Mouse (Mus musculus) cerebral cortex, adult 2 months (tissue): ENCODE measurements around the gene Bdh1.

Experiments
- WGBS: fragments of 180-500 bp; shearing (Covaris S2); methylation state at CpG from one replicate; pipeline ENCODE4 v1.1.7; 2018; 5-methylcytosine and 5-hydroxymethylcytosine counted together

The Bdh1 gene

DNA sequence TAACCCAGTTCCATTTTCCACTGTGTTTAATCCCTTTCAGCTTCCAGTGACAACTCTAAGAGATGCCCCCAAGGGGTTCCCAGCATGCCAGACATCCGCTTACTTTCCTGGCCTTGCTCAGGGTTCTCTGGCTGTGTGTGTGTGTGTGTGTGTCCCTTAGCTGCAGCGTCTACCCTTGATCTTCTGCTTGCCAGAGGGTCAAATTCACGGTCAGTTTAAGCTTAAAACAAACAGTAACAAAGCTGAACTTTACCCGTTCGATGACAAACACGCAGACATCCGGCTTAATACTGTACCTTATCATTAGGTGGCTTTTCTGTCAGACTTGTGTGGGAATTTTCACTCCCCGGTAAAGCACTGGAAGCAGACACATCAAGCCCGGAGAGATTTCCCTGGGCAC, at the start of gene Bdh1:
TSS of gene Bdh1 (plus strand) at position 281 of the 400 bp plus-strand sequence.
- WGBS: 82% methylated on average over 9 of the region's 9 CpGs

DNA sequence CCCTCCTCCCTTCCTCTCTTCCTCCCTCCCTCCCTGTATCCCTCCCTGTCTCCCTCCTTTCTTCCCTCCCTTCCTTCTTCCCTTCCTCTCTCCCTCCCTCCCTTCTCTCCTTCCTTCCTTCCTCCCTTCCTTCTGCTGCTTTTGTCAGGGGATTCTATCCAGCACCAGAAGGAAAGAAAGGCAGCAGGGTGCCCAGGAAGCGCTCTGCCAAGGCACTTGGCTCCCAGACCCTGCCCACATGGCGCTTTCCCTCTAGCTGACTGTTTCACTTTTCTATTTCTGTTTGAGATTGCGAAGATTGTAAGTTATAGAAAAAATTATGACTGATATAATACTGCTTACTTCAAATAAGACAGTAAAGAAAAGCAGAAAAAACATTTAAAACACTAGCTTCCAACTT, 49.8 kb upstream of the Bdh1 start:
- 50% methylated on average over 3 of the region's 3 CpGs for WGBS

DNA sequence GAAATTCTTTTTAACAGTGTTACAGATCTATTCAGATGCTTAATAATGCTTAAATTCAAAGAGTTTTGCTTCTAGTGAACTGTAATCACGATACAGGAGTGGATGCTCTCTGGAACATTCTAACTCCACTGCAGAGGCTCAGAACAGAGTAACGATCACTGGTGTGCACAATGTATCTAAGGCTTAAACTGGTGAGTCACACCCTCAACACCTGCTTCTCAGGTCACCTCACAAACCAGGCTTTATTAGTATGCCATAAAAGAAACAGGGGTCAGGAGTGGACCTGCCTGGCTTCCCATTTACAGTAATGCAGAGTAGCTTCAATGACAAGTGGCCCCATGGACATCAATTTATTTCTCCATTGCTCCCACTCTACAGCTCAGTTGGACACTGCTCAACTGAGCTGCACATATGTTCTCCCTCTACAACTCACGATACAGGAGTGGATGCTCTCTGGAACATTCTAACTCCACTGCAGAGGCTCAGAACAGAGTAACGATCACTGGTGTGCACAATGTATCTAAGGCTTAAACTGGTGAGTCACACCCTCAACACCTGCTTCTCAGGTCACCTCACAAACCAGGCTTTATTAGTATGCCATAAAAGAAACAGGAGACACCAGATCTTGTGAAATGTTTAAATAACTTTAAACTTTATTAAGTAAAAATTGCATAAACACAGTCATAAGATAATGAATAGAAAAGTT, 46.0 kb upstream of the Bdh1 start:
- WGBS: 73% methylated on average over 4 of the region's 4 CpGs

DNA sequence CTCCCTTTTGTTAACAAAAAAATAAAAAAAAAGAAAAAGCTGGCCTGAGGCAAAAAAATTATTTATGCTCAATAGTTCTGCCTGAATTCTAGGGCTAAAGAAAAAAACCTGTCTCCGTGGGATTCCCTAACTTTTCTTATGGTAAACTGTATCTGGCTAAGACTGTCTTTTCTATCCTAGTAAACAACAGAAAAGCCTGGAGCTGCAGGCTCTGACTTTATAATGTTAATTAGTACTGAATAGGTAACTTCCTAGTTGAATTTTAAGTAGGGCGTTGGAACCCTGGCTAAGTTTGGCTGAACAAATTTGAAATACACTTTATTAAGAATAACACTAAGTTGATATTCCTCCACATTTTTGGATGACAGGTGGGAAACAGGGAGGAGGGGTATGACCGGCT, 33.8 kb upstream of the Bdh1 start:
- 63% methylated on average over 3 of the region's 3 CpGs for WGBS

DNA sequence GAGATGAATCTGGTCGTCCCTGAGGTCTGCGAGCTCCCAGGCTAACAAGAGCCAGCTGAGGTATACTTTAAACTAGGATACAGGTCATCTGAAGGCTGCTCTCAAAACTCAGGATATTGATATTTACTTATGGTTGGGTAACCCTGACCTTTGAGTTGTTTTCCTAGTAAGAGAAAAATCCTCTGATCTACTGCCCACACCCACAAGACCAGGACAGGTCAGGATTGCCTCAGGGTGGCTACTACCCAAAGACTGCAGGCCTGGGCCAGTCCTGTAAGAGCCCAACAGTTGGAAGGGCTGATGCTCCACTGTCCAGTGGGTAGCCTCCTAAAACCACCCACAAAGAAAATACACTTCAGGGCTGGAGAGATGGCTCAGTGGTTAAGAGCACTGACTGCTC, 22.8 kb upstream of the Bdh1 start:
- 67% methylated on average over 2 of the region's 2 CpGs for WGBS

DNA sequence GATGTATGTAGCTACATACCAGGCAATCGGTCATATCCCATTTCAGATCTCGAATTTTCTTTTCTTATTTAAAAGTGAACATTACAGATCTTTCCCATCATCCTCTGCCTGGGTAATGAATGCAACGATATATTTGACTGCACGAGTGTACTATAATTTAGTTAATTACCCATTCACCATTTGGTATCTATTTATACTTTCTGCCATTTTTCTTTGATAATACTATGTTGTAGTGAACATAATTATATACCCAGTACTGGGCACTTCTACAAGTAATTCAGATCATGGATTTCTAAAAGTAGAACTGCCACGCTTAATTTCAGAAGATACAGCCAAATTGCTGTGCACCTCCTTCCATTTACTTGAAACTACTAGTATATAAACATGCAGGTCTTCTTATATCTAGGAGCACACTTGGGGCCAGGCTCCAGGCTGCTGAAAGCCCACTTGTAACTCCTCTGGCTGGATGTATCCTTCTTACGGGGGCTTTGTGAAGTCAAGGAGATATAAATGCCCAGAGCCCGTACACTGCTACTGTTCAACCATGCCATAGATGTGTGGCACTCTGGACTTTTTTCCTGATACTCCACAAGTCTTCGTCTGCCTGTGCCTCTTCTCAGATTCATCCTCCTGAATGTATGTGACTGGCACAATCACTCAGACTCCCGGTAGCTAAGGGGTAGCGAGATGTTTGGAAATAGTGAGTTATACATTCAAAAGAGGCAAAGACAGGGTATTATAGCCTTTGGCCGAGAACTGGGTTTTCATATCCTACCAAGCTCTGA, 21.0 kb upstream of the Bdh1 start:
- 77% methylated on average over 11 of the region's 11 CpGs for WGBS

DNA sequence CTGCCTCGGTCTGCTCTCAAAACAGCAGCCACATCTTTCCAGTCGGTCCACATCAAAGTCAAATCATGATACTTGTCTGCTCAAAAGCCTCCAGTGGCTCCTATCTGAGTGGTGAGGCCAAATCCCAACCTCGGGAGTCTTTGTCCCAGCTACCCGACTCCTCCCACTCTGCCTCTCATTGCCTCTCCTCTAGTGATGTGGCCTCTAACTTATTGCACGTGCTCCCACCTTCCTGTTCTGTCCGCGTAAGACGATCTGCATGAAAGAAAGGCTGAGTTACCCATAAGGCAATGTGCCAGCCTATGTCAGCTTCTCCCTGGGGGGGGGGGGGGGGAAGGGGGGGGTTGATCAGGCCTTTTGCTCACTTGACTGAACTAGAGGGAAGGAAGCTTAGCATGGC, 20.0 kb upstream of the Bdh1 start:
- WGBS: 47% methylated on average over 8 of the region's 8 CpGs

DNA sequence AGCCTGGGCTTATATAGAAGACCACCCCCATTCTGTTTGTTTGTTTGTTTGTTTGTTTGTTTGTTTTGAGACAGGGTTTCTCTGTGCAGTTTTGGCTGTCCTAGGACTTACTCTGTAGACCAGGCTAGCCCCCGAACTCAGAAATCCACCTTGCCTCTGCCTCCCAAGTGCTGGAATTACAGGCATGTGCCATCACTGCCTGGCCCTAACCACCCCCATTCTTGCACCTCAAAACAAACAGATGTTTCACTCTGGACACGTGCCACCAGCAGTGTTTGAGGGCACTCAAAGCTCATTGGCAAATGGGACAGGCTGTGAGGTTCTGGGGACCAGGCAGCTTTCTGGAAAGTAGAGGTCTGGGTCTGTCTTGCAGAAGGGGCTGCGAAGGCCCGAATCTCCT, 18.1 kb upstream of the Bdh1 start:
- WGBS: 88% methylated on average over 4 of the region's 4 CpGs

DNA sequence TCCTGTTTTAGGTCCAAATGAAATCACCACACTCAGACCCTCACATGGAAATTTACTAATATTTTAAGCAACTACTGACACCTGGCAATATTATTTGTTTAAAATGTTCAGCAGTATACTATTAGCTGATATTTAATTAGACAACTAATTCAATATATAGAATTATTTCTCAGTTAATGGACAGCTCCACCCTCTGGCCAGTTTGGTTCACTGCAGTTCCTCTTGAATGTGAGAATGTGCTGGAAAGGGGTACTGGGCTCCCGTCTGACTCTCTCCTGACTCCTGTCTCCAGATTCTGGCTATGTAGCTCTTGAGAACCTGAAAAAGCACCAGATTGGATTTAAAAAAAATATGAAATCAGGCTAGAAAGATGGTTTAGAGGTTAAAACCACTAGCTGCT, 17.0 kb upstream of the Bdh1 start:
- WGBS: 61% methylated on average over 1 of the region's 1 CpGs

DNA sequence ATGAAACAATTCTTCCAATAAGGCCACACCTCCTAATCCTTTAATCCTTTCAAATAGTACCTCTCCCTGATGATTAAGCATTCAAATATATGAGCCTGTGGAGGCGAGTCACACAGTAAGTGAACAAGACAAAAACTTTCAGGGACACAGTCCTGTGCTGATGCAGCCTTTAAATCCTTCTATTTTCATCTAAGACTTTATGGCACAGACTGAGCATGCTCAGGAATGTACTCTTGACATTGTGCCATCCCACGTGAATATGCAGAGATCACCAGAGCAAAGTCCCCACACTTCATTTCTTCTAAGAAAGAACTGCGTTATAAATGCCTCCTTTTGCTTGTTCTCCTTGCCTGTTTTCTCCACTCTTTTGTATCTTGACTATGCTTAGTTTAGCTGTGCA, 14.2 kb upstream of the Bdh1 start:
- WGBS: 66% methylated on average over 3 of the region's 3 CpGs

DNA sequence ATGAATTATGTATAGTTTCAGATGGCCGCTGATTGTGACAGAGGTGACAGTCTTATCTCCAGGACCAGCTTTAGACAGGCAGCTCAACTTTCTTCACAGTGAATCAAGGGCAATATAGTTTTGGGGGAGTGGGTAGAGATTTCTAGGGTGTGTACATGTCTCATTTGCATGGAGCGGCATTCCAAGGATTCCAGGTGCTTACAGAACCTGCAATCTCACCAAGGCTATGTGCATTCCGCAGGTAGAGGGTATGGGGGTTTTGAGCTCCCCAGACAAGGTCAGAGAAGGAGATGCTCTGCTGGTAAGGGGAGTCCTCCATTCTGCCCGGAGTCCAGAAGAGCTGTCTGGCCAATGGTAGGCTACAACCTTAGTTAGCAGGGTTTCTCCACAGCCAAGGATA, 11.1 kb upstream of the Bdh1 start:
- 88% methylated on average over 4 of the region's 4 CpGs for WGBS

DNA sequence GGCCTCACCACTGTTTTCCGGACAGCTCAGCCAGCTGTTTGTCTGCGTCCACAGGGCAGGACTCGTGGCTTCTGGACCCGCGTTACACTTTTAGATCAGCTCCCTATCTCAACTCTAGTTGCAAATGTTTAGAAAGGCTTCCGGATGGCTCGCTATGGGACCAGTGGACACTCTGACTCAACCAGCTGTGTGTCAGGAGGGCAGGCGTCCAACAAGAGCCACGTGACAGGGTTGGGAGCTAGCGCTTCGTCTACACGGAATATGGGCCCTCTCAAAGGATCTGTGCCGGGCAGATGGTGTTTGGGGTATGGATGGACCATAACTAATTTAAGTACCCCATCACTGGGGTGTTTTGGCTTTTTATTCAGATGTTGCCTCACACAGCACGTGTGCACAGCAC, 9.8 kb upstream of the Bdh1 start:
- WGBS: 72% methylated on average over 14 of the region's 14 CpGs

DNA sequence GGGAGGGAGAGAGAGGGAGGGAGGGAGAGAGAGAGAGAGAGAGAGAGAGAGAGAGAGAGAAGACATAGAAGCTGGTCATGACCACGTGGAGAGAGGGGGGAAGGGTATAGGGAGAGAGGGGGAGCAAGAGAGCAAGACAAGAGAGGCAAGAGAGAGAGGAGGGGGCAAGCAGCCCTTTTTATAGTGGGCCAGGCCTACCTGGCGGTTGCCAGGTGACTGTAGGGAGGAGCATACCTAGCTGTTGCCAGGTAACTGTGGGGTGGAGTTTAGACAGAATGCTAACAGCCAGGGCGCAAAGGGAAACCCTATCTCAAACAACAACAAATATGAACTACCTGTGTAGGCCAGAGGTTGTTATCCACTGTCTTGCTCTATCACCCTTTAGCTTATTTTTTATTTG, 8.3 kb upstream of the Bdh1 start:
- 68% methylated on average over 3 of the region's 3 CpGs for WGBS

DNA sequence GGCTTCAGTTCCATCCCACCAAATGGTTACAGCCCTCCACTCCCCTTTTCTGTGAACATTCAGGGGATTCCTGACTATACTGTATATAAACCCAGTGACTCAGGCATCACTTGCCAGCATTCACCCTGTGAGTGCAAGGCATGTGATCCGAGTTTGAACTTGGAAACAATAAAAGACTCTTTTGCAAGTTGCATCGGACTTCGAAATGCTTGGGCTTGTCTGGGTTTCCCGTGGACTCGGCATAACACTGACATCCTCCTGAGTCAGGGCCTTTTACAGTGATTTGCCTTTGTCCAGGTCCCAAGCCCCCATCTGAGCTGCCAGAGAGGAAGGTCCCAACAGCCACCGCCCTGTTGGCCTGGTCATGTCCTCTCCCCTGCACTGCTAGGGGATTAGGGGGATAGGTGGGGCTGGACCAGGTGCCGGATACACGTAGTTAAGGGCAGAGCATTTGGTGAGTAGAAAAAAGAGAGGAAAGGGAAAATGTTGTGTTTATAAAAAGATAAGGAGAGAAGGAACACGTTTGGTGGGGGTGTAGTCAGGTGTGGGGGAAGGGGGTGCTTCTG, 6.1 kb upstream of the Bdh1 start:
- WGBS: 62% methylated on average over 9 of the region's 9 CpGs

DNA sequence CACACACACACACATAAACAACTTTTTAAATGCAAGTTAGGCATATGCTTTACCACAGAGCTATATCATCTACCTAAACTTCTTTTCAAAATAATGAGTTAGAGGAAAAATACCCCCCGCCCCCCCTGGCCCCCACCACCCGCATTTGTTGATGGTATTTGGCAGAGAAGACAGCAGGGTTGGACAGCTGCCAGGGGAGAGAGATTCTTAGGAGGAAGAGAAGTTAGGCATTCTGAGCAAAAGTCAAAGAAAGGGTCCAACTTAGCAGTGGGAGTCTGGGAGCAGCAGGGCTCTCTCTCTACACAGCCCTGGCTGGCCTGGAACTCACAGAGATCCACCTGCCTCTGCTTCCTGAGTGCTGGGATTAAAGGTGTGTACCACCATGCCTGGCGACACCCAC, 3.4 kb upstream of the Bdh1 start:
- WGBS: 68% methylated on average over 3 of the region's 3 CpGs

DNA sequence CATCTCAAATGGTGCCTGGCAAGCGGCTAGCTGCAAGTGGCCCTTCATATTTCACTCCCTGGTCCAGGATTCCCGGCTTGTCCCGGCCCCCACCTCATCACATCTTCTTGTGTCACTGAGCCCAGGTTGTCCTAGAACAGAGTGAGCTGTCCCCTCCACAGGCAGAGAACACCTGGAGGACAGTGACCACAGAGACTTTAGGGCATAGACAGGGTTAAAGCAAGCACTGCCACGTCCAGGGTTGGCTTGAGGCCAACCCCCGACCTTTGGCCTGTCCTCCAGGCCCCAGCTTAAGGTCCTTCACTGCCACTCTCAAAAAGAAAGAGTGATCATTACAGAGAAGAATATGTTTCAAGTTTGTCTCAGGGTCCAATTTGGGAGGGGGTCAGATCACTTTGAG, 2.6 kb upstream of the Bdh1 start:
- 70% methylated on average over 5 of the region's 5 CpGs for WGBS

DNA sequence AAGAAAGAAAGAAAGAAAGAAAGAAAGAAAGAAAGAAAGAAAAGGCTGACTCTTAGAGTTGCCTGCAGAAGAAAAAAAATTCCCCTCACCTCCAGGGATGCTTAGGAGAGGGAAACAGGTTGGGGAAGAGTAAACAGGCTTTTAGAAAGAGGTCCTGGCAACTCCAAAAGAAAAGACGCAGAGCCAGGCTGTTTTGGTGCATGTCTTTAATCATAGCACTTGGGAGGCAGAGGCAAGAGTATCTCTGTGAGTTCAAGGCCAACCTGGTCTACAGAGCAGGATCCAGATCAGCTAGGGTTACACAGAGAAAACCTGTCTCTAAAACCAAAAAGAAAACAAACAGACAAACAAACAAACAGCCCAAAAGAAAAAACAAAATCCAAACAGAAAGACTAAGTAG, 642 bp downstream of the Bdh1 start:
- 69% methylated on average over 1 of the region's 1 CpGs for WGBS

DNA sequence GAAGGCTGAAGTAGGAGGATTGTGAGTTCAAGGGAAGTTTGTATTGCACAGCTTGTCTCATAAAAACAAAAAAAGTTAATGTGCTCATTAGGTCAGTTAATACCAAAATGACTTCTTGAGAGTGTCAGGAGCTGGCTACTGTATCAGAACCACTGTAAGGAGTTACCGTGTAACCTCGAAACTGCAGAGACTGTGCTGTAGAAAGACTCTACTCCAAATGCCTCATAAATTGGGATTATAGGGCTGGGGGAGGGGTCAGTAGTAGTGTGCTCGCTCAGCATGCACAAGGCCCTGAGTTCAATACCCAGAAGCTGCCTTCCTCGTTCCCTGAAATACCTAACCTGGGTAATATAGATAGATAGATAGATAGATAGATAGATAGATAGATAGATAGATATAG, 1.3 kb downstream of the Bdh1 start:
- WGBS: 95% methylated on average over 4 of the region's 4 CpGs

DNA sequence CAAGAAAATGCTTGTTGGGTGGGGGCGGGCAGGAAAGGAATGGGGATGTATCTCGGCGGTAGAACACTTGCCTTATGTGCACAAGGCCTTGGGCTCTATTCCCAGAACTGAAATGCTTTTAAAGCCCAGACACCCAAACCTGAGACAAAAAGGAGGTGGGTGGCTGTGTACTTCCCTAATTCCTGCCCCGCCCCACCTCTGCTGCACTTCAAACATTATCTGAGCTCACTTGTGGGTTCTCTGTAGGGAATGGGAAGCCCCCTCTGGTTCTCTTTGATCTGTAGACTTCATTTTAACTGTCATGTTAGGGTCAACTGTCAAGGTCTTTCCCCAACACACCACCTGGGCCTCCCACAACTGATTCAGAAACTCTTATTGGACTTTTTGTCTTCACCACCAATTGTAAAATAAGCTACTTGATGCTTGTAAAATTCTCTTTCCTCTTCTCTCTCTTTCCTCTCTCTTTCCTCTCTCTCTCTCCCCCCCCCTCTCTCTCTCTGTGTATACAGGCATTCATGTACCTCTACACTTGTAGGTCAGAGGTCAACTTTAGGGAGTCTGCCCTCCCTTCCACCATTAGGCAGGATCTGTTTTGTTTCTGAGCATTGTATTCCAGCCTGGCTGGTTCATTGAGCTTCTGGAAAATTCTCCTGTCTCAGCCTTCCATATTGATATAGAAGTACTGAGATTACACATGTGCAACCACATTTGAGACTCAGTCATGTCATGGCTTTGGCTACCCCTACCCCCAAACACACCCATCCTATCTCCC, 2.5 kb downstream of the Bdh1 start:
- 74% methylated on average over 4 of the region's 4 CpGs for WGBS

DNA sequence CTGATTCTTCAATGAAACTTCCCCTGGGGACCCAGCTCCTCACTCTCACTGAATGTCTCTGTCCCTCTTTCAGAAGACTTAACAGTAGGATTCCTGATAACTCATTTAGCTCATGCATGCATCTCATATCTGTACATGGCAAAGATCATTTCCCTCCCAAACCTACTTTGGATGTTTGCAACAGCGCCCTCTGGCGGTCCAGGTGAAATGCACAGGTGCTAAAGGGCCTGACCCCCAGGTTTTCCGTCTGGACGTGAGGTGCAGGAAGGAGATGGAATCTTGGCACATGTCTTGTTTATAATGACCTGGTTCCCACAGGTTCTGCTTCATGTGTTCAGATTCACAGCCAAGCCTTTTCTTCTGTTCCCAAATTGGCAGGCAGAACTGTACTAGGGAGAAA, 3.4 kb downstream of the Bdh1 start:
- 3% methylated on average over 4 of the region's 4 CpGs for WGBS

DNA sequence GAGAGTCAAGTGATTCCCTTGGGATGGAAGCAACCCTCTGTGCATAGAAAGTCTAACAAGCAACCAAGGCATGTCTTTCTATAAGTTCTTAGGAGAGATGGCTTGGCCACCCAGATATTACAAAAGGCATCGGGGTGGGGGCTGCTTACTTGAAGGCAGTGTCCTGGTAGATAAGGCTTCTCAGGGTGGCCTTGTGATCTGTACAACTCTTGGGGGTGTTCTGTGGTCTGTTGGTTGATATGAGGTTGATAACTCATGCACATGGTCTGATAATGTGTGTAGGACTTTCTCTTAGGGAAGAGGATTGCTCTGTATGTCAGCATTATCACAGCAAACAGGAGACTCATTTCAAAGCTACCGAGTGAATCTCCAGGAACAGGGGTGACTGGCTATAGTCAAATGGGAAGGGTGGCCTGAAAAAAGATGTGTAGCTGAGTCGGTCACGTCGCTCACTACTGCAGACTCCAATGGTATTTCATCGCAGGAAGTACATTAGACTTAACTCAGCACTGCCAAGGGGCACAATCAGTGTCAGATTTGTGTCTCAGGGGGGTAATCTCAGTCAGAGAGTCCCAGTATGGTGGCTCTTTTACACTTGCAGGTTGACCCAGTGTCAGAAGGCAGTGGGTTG, 4.5 kb downstream of the Bdh1 start:
- 92% methylated on average over 6 of the region's 6 CpGs for WGBS

DNA sequence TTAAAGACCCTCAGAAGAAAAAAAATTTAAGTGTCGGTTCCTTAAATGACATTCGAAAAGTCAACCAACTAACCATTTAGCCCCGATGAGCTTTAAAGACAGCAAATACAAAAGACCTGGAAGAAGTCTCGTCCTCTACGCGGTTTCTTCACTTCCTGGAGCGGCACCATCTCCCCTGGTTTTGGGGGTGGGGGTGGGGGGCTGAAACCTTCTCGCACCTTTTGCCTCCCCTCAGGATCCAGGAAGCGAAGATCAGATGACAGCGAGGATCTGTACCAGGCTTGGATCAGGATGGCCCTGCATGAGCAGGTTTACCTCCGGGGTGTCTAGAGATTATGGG, 6.2 kb downstream of the Bdh1 start:
- WGBS: 5% methylated on average over 11 of the region's 11 CpGs
